Mouse (Mus musculus): ENCODE measurements around the gene Coq3. TPM values are rescaled to one million over a fixed set of nuclear protein-coding genes. Genes with fewer than 3 reads are reported as not detected.

Gene Coq3
- polyA plus RNA-seq, 1 experiment from 2014 or later: 12.4 TPM

DNA sequence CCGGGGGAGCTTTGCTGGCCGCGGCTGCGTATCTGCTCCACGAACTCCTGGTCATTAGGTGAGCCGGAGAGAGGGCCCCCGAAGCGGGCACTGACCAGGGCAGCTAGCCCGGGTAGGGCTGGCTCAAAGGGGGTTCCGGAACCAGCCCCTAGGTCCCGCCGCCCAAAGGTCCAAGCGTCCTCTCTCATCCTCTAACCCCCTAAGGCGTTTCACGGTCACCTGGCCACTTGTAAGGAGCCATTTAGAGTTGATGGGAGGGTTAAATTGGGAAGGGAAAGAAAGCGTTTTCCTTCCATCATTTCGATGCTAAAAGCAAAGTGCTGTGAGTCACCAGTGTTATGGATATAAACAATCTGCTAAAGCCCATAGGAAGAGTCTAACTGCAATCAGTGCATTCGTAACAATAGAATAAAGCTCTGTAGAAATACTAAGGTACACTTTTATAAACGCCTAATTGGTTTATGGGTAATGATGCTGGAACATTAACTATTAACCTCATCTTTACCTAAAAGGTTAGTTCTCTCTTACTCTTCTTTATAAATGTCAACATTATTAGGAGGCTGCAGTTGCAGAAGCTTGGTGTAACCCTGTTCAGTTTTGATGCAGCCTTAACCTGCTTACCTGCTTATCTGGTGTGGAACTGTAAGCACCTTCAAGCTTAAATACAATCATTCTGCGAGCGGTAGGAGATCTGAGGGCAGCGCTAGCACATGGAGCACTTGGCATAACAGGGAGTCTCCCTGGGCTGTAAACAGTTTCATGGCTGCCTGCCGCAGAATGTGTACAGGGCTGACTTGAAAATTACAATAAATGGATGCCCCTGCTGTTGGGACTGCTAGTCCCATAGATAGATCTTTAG lies 52.5 kb downstream of the Coq3 start:
- H3K4me1 ChIP-seq: peaks cover 18% of the 10 kb centered on the region
- H3K4me3 ChIP-seq: peak overlapping the region; percentile 73
- H3K27me3 ChIP-seq: no peaks in the 10 kb centered on the region
- H3K9ac ChIP-seq: peak overlapping the region; percentile 91
- H3K27ac ChIP-seq: peak overlapping the region; percentile 87
- H3K4me2 ChIP-seq (replicated peaks): peak overlapping the region; percentile 72
- no peaks in the 10 kb centered on the region for H3K9me3 ChIP-seq
- ATAC-seq (ENCODE audit: insufficient number of reproducible peaks, insufficient read depth, low FRiP score, low TSS enrichment): peak; percentile 35; the same call in 1 of the 2 replicates
- 13% methylated on average over 23 of the region's 23 CpGs for WGBS
- 0 out of 2 replicates have a peak, but pooled peaks cover 2% of the 10 kb centered on the region for H3K36me3 ChIP-seq

DNA sequence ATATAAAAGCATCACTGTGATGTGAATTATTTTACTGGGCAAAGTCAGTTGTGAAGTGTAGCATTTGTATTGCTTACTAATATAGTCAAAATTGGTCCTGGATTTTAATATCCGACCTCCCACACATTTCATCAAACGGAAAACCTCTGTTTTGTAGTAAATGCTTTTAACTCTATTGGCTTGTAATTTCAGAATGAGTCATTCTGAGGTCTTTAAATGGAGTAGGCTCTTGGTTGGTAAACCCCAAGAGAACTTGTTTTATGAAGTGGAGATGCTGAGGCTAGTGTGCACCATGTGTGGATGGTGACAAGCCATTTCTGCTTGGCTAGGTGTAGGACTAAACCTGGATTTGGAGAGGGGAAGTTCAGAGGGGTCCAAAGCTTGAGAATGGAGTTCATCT lies 55.9 kb downstream of the Coq3 start:
- no peaks in the 10 kb centered on the region for H3K9me3 ChIP-seq
- no peaks in the 10 kb centered on the region for H3K27me3 ChIP-seq
- H3K9ac ChIP-seq: no peak overlapping the region
- ATAC-seq (ENCODE audit: insufficient number of reproducible peaks, insufficient read depth, low FRiP score, low TSS enrichment): no peak
- H3K4me2 ChIP-seq (replicated peaks): no peak overlapping the region
- WGBS: 88% methylated on average over 2 of the region's 2 CpGs
- peaks cover 18% of the 10 kb centered on the region for H3K4me1 ChIP-seq
- no peak overlapping the region for H3K4me3 ChIP-seq
- H3K27ac ChIP-seq: no peak overlapping the region
- H3K36me3 ChIP-seq: 0 out of 2 replicates have a peak, but pooled peaks cover 5% of the 10 kb centered on the region

DNA sequence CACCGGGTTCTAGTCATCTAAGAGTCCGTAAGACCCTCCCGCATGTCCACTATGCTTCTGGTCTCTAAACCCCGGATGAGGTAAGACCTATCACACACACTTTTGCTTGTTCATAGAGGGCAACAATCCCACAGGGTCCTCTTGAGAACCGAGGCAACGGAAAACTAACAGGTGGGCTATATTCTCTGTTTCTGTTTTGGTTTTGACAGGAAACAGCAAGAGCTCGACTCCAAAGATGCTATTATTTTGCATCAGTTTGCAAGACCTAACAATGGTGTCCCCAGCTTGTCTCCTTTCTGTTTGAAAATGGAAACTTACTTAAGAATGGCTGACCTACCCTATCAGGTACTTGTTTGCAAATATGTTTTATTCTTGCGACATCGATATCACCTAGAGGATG lies 57.0 kb downstream of the Coq3 start:
- H3K9ac ChIP-seq: no peak overlapping the region
- 0 out of 2 replicates have a peak, but pooled peaks cover 5% of the 10 kb centered on the region for H3K36me3 ChIP-seq
- no peaks in the 10 kb centered on the region for H3K9me3 ChIP-seq
- H3K4me2 ChIP-seq (replicated peaks): no peak overlapping the region
- no peak overlapping the region for H3K27ac ChIP-seq
- no peak for ATAC-seq (ENCODE audit: insufficient number of reproducible peaks, insufficient read depth, low FRiP score, low TSS enrichment)
- peaks cover 18% of the 10 kb centered on the region for H3K4me1 ChIP-seq
- 90% methylated on average over 9 of the region's 9 CpGs for WGBS
- no peaks in the 10 kb centered on the region for H3K27me3 ChIP-seq
- no peak overlapping the region for H3K4me3 ChIP-seq

DNA sequence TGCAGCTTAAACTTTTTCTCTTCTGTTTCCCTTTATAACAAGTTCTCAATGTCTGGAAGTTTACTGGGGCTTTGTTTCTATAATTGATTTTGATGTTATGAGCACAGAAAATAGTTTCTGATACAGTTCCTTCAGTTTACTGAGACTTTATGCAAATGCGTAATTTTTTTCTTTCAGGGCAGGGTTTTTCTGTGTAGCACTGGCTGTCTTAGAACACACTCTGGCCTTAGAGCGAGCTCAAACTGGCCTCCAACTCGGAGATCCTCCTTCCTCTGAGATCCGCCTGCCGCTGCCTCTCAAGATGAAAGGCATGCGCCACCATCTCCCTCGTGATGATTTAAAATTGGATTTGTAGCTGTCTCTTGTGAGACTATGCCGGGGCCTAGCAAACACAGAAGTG lies 58.4 kb downstream of the Coq3 start:
- H3K27me3 ChIP-seq: no peaks in the 10 kb centered on the region
- 82% methylated on average over 8 of the region's 8 CpGs for WGBS
- no peaks in the 10 kb centered on the region for H3K9me3 ChIP-seq
- no peak overlapping the region for H3K4me3 ChIP-seq
- no peak overlapping the region for H3K4me2 ChIP-seq (replicated peaks)
- 0 out of 2 replicates have a peak, but pooled peaks cover 5% of the 10 kb centered on the region for H3K36me3 ChIP-seq
- no peak overlapping the region for H3K27ac ChIP-seq
- H3K9ac ChIP-seq: no peak overlapping the region
- ATAC-seq (ENCODE audit: insufficient number of reproducible peaks, insufficient read depth, low FRiP score, low TSS enrichment): no peak
- H3K4me1 ChIP-seq: peaks cover 9% of the 10 kb centered on the region

DNA sequence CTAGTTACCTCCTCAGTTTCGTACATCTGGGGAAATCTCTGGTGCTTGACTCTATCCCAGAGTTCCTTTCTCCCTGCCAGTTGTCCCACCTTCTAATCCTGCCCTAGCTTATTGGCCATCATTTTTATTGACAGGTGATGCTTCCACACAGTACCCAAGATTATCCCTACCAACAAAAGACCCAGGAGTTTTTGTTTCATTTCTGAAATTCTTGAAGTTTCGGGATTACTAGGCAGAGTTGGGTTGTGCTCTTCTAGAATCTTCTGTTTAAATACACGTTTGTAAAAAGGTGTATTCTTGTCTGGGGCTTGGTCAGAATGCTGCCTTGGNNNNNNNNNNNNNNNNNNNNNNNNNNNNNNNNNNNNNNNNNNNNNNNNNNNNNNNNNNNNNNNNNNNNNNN lies 65.2 kb downstream of the Coq3 start:
- H3K27ac ChIP-seq: no peak overlapping the region
- H3K9ac ChIP-seq: no peak overlapping the region
- no peak for ATAC-seq (ENCODE audit: insufficient number of reproducible peaks, insufficient read depth, low FRiP score, low TSS enrichment)
- no peaks in the 10 kb centered on the region for H3K27me3 ChIP-seq
- no peak overlapping the region for H3K4me2 ChIP-seq (replicated peaks)
- no peak overlapping the region for H3K4me3 ChIP-seq
- no peaks in the 10 kb centered on the region for H3K4me1 ChIP-seq
- 0 out of 2 replicates have a peak, but pooled peaks cover under 1% of the 10 kb centered on the region for H3K36me3 ChIP-seq
- WGBS: 82% methylated on average over 3 of the region's 3 CpGs
- no peaks in the 10 kb centered on the region for H3K9me3 ChIP-seq

DNA sequence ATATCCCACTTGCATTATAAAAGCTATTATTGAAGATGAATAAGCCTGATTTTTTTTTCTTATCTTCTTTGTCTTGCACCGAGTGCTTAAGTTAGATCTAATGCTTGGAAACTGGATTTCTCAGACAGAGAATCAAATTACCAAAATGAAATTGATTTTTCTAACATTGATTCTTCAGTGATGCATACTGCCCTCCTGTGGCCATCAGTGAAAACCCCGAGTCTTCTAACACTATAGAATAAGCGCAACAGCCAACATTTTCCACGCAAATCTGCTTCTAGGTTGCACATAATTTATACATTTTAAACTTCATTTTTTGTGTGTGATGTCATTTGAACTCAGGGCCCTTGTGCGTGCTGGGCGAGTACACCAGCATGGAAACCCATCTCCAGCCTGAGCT lies 72.0 kb downstream of the Coq3 start:
- Histone ChIP-seq H3K9ac (no peak overlapping the region), H3K4me1 (no peaks in the 10 kb centered on the region), H3K4me2 (replicated peaks) (no peak overlapping the region), H3K36me3 (peaks cover 10% of the 10 kb centered on the region; the same call in 1 of the 2 replicates), H3K9me3 (no peaks in the 10 kb centered on the region), H3K4me3 (no peak overlapping the region), H3K27ac (no peak overlapping the region), H3K27me3 (no peaks in the 10 kb centered on the region)
- WGBS: 41% methylated on average over 6 of the region's 6 CpGs
- ATAC-seq (ENCODE audit: insufficient number of reproducible peaks, insufficient read depth, low FRiP score, low TSS enrichment): no peak

DNA sequence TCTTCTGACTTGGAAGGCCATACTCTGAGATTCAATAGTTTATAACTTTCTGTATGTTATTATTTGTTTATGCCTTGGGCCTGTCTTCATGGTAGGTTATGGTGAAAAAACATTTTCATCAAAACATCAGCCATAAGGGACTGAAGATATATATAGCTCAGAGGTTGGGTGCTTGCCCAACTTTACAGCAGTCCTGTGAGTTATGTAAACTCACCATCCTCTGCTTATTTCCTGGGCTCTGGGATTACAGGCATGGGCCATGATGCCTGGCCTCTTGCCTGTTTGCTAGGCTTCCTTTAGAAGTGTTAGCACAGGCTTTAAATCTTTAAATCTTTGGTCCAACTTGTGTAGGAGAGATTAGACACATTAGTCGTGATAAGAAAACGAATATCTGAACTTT lies 72.8 kb downstream of the Coq3 start:
- H3K4me2 ChIP-seq (replicated peaks): no peak overlapping the region
- no peaks in the 10 kb centered on the region for H3K4me1 ChIP-seq
- no peak for ATAC-seq (ENCODE audit: insufficient number of reproducible peaks, insufficient read depth, low FRiP score, low TSS enrichment)
- H3K9me3 ChIP-seq: no peaks in the 10 kb centered on the region
- no peaks in the 10 kb centered on the region for H3K27me3 ChIP-seq
- H3K4me3 ChIP-seq: no peak overlapping the region
- WGBS: 63% methylated on average over 2 of the region's 2 CpGs
- peaks cover 10% of the 10 kb centered on the region; the same call in 1 of the 2 replicates for H3K36me3 ChIP-seq
- no peak overlapping the region for H3K9ac ChIP-seq
- no peak overlapping the region for H3K27ac ChIP-seq

DNA sequence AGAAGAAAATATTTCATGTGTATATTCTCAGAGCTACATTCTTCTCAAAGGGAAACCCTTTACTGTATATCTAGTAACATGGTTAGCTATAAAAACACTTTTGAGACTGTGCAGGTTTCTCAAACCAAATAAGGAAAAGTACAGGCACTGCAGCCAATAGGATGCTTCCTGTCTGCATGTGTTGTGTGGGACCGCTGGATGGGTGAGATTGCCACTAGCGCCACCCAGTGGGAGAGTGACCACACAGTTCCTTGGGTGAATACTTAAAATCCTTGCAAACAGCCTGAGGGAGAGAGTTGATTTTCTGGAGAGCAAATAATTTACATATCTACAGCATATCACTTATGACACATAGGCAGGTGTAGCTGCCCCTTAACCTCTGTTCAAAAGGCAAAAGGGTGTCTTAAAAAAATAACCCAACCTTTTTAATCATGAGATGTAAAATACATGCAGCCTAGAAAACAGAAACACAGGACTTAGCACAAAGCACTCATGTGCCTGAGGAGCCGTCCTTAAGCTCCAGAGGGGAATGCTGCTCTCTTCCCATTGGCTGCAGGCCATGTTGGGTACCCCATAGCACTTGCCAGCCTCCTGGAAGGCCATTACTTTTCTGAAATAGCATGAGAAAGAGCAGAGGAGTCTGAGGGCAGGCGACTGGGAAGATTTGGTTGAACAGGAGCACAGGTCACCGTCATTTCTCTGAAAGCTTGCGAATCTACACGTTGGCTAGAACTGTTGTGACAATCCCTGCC lies 78.3 kb downstream of the Coq3 start:
- Histone ChIP-seq H3K27me3 (no peaks in the 10 kb centered on the region), H3K4me3 (no peak overlapping the region), H3K4me2 (replicated peaks) (no peak overlapping the region), H3K4me1 (no peaks in the 10 kb centered on the region), H3K9me3 (no peaks in the 10 kb centered on the region), H3K9ac (no peak overlapping the region), H3K36me3 (peaks cover 22% of the 10 kb centered on the region), H3K27ac (no peak overlapping the region)
- ATAC-seq (ENCODE audit: insufficient number of reproducible peaks, insufficient read depth, low FRiP score, low TSS enrichment): no peak
- WGBS: 53% methylated on average over 7 of the region's 7 CpGs

Other genes starting within 250 kb of the Coq3 start
- 0.15 and 0.18 TPM in 2 replicates for gene Prdm13, start 193.7 kb upstream of the Coq3 start, polyA plus RNA-seq (2016; fragmentation: Nextera tagmentation; extraction: Ambion mirVana)
- gene Ccnc, start 152.0 kb upstream of the Coq3 start, polyA plus RNA-seq (2016; fragmentation: Nextera tagmentation; extraction: Ambion mirVana): 43.4 and 48.6 TPM in 2 replicates
- 9.9 and 12.4 TPM in 2 replicates for gene Usp45, start 112.5 kb upstream of the Coq3 start, polyA plus RNA-seq (2016; fragmentation: Nextera tagmentation; extraction: Ambion mirVana)
- 13.2 and 13.7 TPM in 2 replicates for gene Tstd3, start 112.5 kb upstream of the Coq3 start, polyA plus RNA-seq (2016; fragmentation: Nextera tagmentation; extraction: Ambion mirVana)
- gene Pnisr, start 32.1 kb upstream of the Coq3 start, polyA plus RNA-seq (2016; fragmentation: Nextera tagmentation; extraction: Ambion mirVana): 217 and 221 TPM in 2 replicates
- 11.2 and 11.9 TPM in 2 replicates for gene Faxc, start 51.7 kb downstream of the Coq3 start, polyA plus RNA-seq (2016; fragmentation: Nextera tagmentation; extraction: Ambion mirVana)

All from embryonic facial prominence, embryonic 12.5 days (tissue).